Mouse (Mus musculus) forebrain, embryonic 11.5 days (tissue): ENCODE measurements around the gene Enox1. TPM values are rescaled to one million over a fixed set of nuclear protein-coding genes. Genes with fewer than 3 reads are reported as not detected.

ENCODE experiments used
- ATAC-seq: fragments of 200-750 bp; cut with Nextera tagmentation; replicated peaks from 2 replicates; pipeline ENCODE4 v1.8.0; 2017; ENCODE audit warnings: moderate TSS enrichment; ENCODE audit not compliant: low FRiP score
- DNase-seq: peaks from one replicate; pipeline ENCODE4 v3.0.0-alpha.2; 2017; ENCODE audit warnings: low spot score
- H3K27ac ChIP-seq: fragments of 300-500 bp; sonication (generic); 2 replicates; pipeline ENCODE4 v1.5.1; 2014; ENCODE audit warnings: low read depth, low read length
- H3K27me3 ChIP-seq: fragments of 300-500 bp; sonication (generic); 2 replicates; pipeline ENCODE4 v1.6.1; 2014; ENCODE audit warnings: mild to moderate bottlenecking, low read length, mixed read lengths; ENCODE audit not compliant: control insufficient read depth, insufficient read depth
- H3K36me3 ChIP-seq: fragments of 300-500 bp; sonication (generic); 2 replicates; pipeline ENCODE4 v1.6.1; 2014; ENCODE audit warnings: mild to moderate bottlenecking, low read length, moderate library complexity, mixed read lengths; ENCODE audit not compliant: control insufficient read depth, insufficient read depth
- H3K4me1 ChIP-seq: fragments of 300-500 bp; sonication (generic); replicated peaks from 2 replicates; pipeline ENCODE4 v1.6.1; 2014; ENCODE audit warnings: low read length, mixed read lengths; ENCODE audit not compliant: control insufficient read depth, insufficient read depth
- H3K4me2 ChIP-seq: fragments of 300-500 bp; sonication (generic); 2 replicates; pipeline ENCODE4 v1.6.1; 2014; ENCODE audit warnings: low read depth, mild to moderate bottlenecking, low read length, moderate library complexity, mixed read lengths; ENCODE audit not compliant: severe bottlenecking
- H3K4me3 ChIP-seq: fragments of 300-500 bp; sonication (generic); 2 replicates; pipeline ENCODE4 v1.5.1; 2014; ENCODE audit warnings: low read depth, low read length
- H3K9ac ChIP-seq: fragments of 300-500 bp; sonication (generic); 2 replicates; pipeline ENCODE4 v1.6.1; 2014; ENCODE audit warnings: low read length
- H3K9me3 ChIP-seq: fragments of 300-500 bp; sonication (generic); 2 replicates; pipeline ENCODE4 v1.6.1; 2016; ENCODE audit warnings: low read length, mixed read lengths; ENCODE audit not compliant: control insufficient read depth
- WGBS: fragments of 180-500 bp; shearing (Covaris S2); extraction: QIAGEN DNeasy Blood & Tissue Kit; methylation state at CpG from one replicate; pipeline ENCODE4 v1.1.7; 2014; 5-methylcytosine and 5-hydroxymethylcytosine counted together
- polyA plus RNA-seq: library from polyadenylated mRNA; unstranded; fragments of >200 nt; fragmentation: Nextera tagmentation; extraction: Ambion mirVana; gene quantifications from 2 replicates; pipeline ENCODE4 v1.2.1, GENCODE M21; 2014

Gene Enox1
- polyA plus RNA-seq, 1 experiment from 2014 or later = 22.6 TPM

- H3K36me3 ChIP-seq = no peaks in the 10 kb centered on the region
- no peak for DNase-seq
- no peak overlapping the region for H3K27ac ChIP-seq
- ATAC-seq = no peak
- no peak overlapping the region for H3K4me3 ChIP-seq
- H3K4me2 ChIP-seq = no peak overlapping the region
- WGBS = 79% methylated on average over 7 of the region's 7 CpGs
- H3K9me3 ChIP-seq = no peaks in the 10 kb centered on the region
- H3K27me3 ChIP-seq = no peaks in the 10 kb centered on the region
- no peak overlapping the region for H3K9ac ChIP-seq
- no peaks in the 10 kb centered on the region for H3K4me1 ChIP-seq
Observed at GRCm38 (mm10) chr14:77213210-77213609, 56.6 kb downstream of the Enox1 start.

- ATAC-seq = no peak
Observed at GRCm38 (mm10) chr14:77214848-77215247, 58.3 kb downstream of the Enox1 start.

GRCm38 (mm10) chr14:77225346-77225745 lies 68.8 kb downstream of the Enox1 start:
- H3K27me3 ChIP-seq = no peaks in the 10 kb centered on the region
- ATAC-seq = no peak
- H3K36me3 ChIP-seq = no peaks in the 10 kb centered on the region
- H3K9me3 ChIP-seq = no peaks in the 10 kb centered on the region
- H3K27ac ChIP-seq = no peak overlapping the region
- no peak for DNase-seq
- H3K9ac ChIP-seq = no peak overlapping the region
- whole genome bisulfite sequencing = 91% methylated on average over 10 of the region's 10 CpGs
- no peak overlapping the region for H3K4me2 ChIP-seq
- H3K4me1 ChIP-seq = no peaks in the 10 kb centered on the region
- H3K4me3 ChIP-seq = no peak overlapping the region

More at GRCm38 (mm10) chr14:77214848-77215247, 58.3 kb downstream of the Enox1 start:
- H3K27me3 ChIP-seq = no peaks in the 10 kb centered on the region
- no peaks in the 10 kb centered on the region for H3K4me1 ChIP-seq
- H3K4me2 ChIP-seq = no peak overlapping the region
- no peak overlapping the region for H3K27ac ChIP-seq
- DNase-seq = no peak
- H3K36me3 ChIP-seq = no peaks in the 10 kb centered on the region
- whole genome bisulfite sequencing = 93% methylated on average over 6 of the region's 6 CpGs
- H3K9me3 ChIP-seq = no peaks in the 10 kb centered on the region
- no peak overlapping the region for H3K4me3 ChIP-seq
- no peak overlapping the region for H3K9ac ChIP-seq

GRCm38 (mm10) chr14:77238811-77239210 lies 82.2 kb downstream of the Enox1 start:
- no peak overlapping the region for H3K9ac ChIP-seq
- WGBS = 79% methylated on average over 2 of the region's 2 CpGs
- no peak overlapping the region for H3K27ac ChIP-seq
- no peaks in the 10 kb centered on the region for H3K27me3 ChIP-seq
- no peaks in the 10 kb centered on the region for H3K9me3 ChIP-seq
- no peak overlapping the region for H3K4me3 ChIP-seq
- H3K4me1 ChIP-seq = no peaks in the 10 kb centered on the region
- H3K36me3 ChIP-seq = no peaks in the 10 kb centered on the region
- H3K4me2 ChIP-seq = no peak overlapping the region
- no peak for DNase-seq
- no peak for ATAC-seq

GRCm38 (mm10) chr14:77239360-77239759 lies 82.8 kb downstream of the Enox1 start:
- 55% methylated on average over 4 of the region's 4 CpGs for WGBS
- no peak for ATAC-seq
- DNase-seq = no peak

GRCm38 (mm10) chr14:77246977-77247376 lies 90.4 kb downstream of the Enox1 start:
- Histone ChIP-seq H3K27me3 (no peaks in the 10 kb centered on the region), H3K27ac (no peak overlapping the region), H3K9ac (no peak overlapping the region), H3K36me3 (no peaks in the 10 kb centered on the region), H3K4me2 (no peak overlapping the region), H3K4me1 (no peaks in the 10 kb centered on the region), H3K4me3 (no peak overlapping the region), H3K9me3 (no peaks in the 10 kb centered on the region; the same call in 1 of the 2 replicates)
- WGBS = 95% methylated on average over 3 of the region's 3 CpGs
- ATAC-seq (no peak), DNase-seq (no peak)

More at GRCm38 (mm10) chr14:77239360-77239759, 82.8 kb downstream of the Enox1 start:
- H3K27ac ChIP-seq = no peak overlapping the region
- no peak overlapping the region for H3K4me3 ChIP-seq
- H3K4me2 ChIP-seq = no peak overlapping the region
- no peaks in the 10 kb centered on the region for H3K27me3 ChIP-seq
- no peaks in the 10 kb centered on the region for H3K4me1 ChIP-seq
- H3K9ac ChIP-seq = no peak overlapping the region
- no peaks in the 10 kb centered on the region for H3K9me3 ChIP-seq
- no peaks in the 10 kb centered on the region for H3K36me3 ChIP-seq

GRCm38 (mm10) chr14:77248426-77248825 lies 91.9 kb downstream of the Enox1 start:
- Histone ChIP-seq H3K9me3 (no peaks in the 10 kb centered on the region; the same call in 1 of the 2 replicates), H3K4me3 (no peak overlapping the region), H3K36me3 (no peaks in the 10 kb centered on the region), H3K9ac (no peak overlapping the region), H3K27ac (no peak overlapping the region), H3K27me3 (no peaks in the 10 kb centered on the region), H3K4me2 (no peak overlapping the region), H3K4me1 (no peaks in the 10 kb centered on the region)
- ATAC-seq (no peak), DNase-seq (no peak)
- 83% methylated on average over 5 of the region's 5 CpGs for WGBS

GRCm38 (mm10) chr14:77248946-77249345 lies 92.4 kb downstream of the Enox1 start:
- H3K9me3 ChIP-seq = no peaks in the 10 kb centered on the region; the same call in 1 of the 2 replicates
- H3K4me1 ChIP-seq = no peaks in the 10 kb centered on the region
- H3K9ac ChIP-seq = no peak overlapping the region
- H3K4me2 ChIP-seq = no peak overlapping the region
- H3K27ac ChIP-seq = no peak overlapping the region
- 85% methylated on average over 7 of the region's 7 CpGs for WGBS
- ATAC-seq = no peak
- H3K4me3 ChIP-seq = no peak overlapping the region
- no peaks in the 10 kb centered on the region for H3K36me3 ChIP-seq
- no peaks in the 10 kb centered on the region for H3K27me3 ChIP-seq
- DNase-seq = no peak

GRCm38 (mm10) chr14:77250652-77251238 lies 94.2 kb downstream of the Enox1 start:
- H3K4me1 ChIP-seq = no peaks in the 10 kb centered on the region
- ATAC-seq (no peak), DNase-seq (no peak)
- 32% methylated on average over 2 of the region's 2 CpGs for WGBS
- H3K9ac ChIP-seq = no peak overlapping the region
- H3K27me3 ChIP-seq = no peaks in the 10 kb centered on the region
- no peak overlapping the region for H3K4me2 ChIP-seq
- H3K36me3 ChIP-seq = no peaks in the 10 kb centered on the region
- H3K9me3 ChIP-seq = no peaks in the 10 kb centered on the region; the same call in 1 of the 2 replicates
- no peak overlapping the region for H3K27ac ChIP-seq
- no peak overlapping the region for H3K4me3 ChIP-seq
